Mouse (Mus musculus) brain, embryonic 14.5 days (tissue): ENCODE results near the gene Olfr725. TPM values are rescaled to one million over a fixed set of nuclear protein-coding genes. Genes with fewer than 3 reads are reported as not detected.
A peak's percentile ranks its signal among the peaks of the same experiment; 100 is the strongest.

Experiments used
- DNase-seq: peaks from one replicate; pipeline ENCODE4 v3.0.0-alpha.2; 2011; ENCODE audit warnings: low read depth
- CTCF ChIP-seq: fragments of 200-500 bp; IDR thresholded peaks from 2 replicates; pipeline ENCODE4 v1.5.1; 2012; ENCODE audit warnings: inconsistent platforms, mild to moderate bottlenecking, moderate library complexity, borderline replicate concordance; ENCODE audit not compliant: insufficient read depth, insufficient read length; ENCODE audit errors: extremely low read depth
- POLR2A ChIP-seq: fragments of 200-500 bp; IDR thresholded peaks from 2 replicates; pipeline ENCODE4 v1.6.1; 2012; ENCODE audit warnings: mild to moderate bottlenecking, inconsistent platforms, borderline replicate concordance; ENCODE audit not compliant: poor library complexity, insufficient read depth, insufficient read length, severe bottlenecking; ENCODE audit errors: extremely low read depth
- polyA plus RNA-seq: library from polyadenylated mRNA; depleted of rRNA; stranded (reverse); fragments of >200 nt; gene quantifications from 2 replicates; pipeline ENCODE4 v1.2.3, GENCODE M21; 2012; rRNA removed

Olfr725 gene
- not detected in 2 replicates for polyA plus RNA-seq

- no peak for TF ChIP-seq POLR2A
- no peak for TF ChIP-seq CTCF
- DNase-seq = no peak
Observed at GRCm38 (mm10) chr14:50040275-50040674, at the start of gene Olfr725. Olfr725 (minus strand) TSS chr14:50040375.

DNA sequence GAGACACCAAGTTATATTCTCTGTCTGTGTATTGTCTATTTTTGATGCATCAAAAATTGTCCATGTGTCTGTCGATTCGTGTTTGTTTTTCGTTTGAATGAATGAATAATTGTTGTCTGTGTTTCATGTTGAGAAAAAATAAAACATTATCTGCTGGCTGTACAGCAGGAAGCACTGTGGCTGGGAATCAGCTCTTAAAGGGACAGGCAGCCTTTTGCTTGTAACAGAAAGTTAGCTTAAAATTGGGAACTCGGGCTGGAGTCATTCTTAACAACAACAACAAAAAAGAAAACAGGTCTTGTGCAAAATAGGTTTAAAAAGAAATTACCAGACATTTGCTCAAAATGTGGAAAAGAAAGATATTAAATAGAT, 22.5 kb upstream of the Olfr725 start:
- DNase-seq = no peak
- TF ChIP-seq CTCF (no peak), POLR2A (no peak)

GRCm38 (mm10) chr14:50061955-50062732, 22.0 kb upstream of the Olfr725 start:
- DNase-seq = peak; percentile 88
- TF ChIP-seq POLR2A (0 out of 2 replicates have a peak, but pooled peaks have one; percentile 25), CTCF (peak; percentile 56)

DNA sequence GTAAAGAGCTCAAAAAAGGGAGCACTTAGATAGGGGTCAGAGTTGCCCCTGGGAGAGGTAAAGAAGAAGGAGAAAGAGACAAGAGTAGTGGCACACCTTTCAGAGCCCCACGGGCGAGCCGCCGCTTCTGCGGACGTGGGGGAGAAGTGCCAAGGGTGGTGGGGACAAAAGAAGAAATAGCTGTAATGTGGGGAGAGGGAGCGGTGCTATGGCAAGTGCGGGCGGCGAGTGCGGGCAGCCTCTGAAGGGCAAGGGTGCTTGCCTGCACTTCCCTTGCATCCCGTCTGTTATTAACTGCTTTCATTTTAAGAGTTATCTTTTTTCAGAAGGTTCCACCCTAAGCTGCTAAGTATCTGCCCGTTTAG, 21.4 kb upstream of the Olfr725 start:
- TF ChIP-seq CTCF (no peak), POLR2A (0 out of 2 replicates have a peak, but pooled peaks have one; percentile 1)
- no peak for DNase-seq

GRCm38 (mm10) chr14:50061179-50061578, 21.0 kb upstream of the Olfr725 start:
- TF ChIP-seq CTCF (no peak), POLR2A (no peak)
- DNase-seq = peak; percentile 23

DNA sequence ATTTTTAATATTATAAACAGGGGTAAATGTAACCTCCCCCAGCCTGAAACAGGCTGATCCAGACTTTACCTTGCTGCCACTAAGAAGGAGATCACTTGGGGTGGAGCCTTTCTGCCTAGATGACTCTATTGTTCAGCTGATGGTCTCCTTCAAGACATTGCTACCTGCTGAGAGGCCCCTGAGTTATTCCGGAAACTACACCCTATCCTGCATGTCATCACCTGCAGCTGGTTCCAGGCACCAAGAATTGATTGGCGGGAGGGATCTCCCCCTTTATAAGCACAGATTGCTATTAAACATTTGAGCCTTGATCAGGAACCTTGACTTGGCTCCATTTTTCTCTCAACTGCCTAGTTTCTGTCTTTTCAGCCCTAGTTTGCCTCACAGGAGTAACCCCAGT, 8.1 kb downstream of the Olfr725 start:
- TF ChIP-seq POLR2A = no peak
- no peak for TF ChIP-seq CTCF
- DNase-seq = no peak

DNA sequence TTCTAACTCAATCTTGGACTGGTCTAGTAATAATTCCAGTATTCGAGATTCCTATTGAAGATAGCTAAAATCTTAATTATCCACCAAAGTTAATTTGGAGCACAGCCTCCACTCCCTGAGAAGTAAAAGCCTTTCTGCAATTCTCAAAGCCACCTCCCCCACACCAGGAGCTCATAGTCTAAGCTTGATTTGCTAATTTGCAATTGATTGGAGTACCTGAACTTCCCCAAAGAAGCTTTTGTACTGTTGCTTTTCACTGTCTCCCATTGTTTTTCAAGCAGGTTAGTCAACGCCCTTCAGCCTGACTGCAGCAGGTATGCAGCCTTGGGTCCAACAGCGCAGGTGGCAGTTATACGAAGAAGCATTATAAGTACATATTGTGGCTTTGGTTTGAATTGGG, 8.8 kb downstream of the Olfr725 start:
- TF ChIP-seq CTCF = no peak
- no peak for TF ChIP-seq POLR2A
- DNase-seq = no peak

DNA sequence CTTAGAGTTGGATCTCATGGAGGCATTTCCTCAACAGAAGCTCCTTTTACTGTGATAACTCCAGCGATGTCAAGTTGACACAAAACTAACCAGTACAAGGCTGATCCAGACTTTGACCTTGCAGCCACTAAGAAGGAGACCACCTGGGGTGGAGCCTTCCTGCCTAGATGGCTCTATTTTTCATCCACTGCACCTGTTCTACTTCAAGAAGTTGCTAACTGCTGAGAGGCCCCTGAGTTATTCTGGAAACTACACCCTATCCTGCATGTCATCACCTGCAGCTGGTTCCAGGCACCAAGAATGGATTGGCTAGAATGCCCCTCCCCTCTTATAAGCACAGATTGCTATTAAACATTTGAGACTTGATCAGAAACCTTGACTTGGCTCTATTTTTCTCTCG, 13.8 kb downstream of the Olfr725 start:
- no peak for DNase-seq
- TF ChIP-seq CTCF = no peak
- no peak for TF ChIP-seq POLR2A

Other genes starting within 250 kb of the Olfr725 start
- gene Olfr722, start 138.4 kb downstream of the Olfr725 start, polyA plus RNA-seq = not detected in 2 replicates
- not detected in 2 replicates for gene Olfr723, start 108.6 kb downstream of the Olfr725 start, polyA plus RNA-seq
- not detected in 2 replicates for gene Olfr724, start 77.1 kb downstream of the Olfr725 start, polyA plus RNA-seq
- not detected in 2 replicates for gene Olfr726, start 50.6 kb upstream of the Olfr725 start, polyA plus RNA-seq
- not detected in 2 replicates for gene Olfr727, start 82.8 kb upstream of the Olfr725 start, polyA plus RNA-seq
- not detected in 2 replicates for gene Olfr728, start 102.3 kb upstream of the Olfr725 start, polyA plus RNA-seq
- gene Olfr729, start 112.5 kb upstream of the Olfr725 start, polyA plus RNA-seq = not detected in 2 replicates
- not detected in 2 replicates for gene Olfr730, start 147.8 kb upstream of the Olfr725 start, polyA plus RNA-seq
- gene Olfr731, start 201.5 kb upstream of the Olfr725 start, polyA plus RNA-seq = not detected in 2 replicates
- gene Olfr732, start 243.8 kb upstream of the Olfr725 start, polyA plus RNA-seq = not detected in 2 replicates